Mouse (Mus musculus) limb, embryonic 15.5 days (tissue): ENCODE data around the gene 1810055G02Rik. TPM values are rescaled to one million over a fixed set of nuclear protein-coding genes. Genes with fewer than 3 reads are reported as not detected.

Source experiments
- ATAC-seq: fragments of 200-750 bp; cut with Nextera tagmentation; 2 replicates; pipeline ENCODE4 v1.8.0; 2017; ENCODE audit warnings: low read depth, moderate TSS enrichment; ENCODE audit not compliant: insufficient number of reproducible peaks, low FRiP score, low TSS enrichment
- H3K27ac ChIP-seq: fragments of 300-500 bp; sonication (generic); 2 replicates; pipeline ENCODE4 v1.5.1; 2015; ENCODE audit warnings: moderate library complexity, mild to moderate bottlenecking, inconsistent platforms
- H3K27me3 ChIP-seq: fragments of 300-500 bp; sonication (generic); 2 replicates; pipeline ENCODE4 v1.6.1; 2015; ENCODE audit warnings: inconsistent platforms
- H3K36me3 ChIP-seq: fragments of 300-500 bp; sonication (generic); 2 replicates; pipeline ENCODE4 v1.6.1; 2015; ENCODE audit warnings: inconsistent platforms
- H3K4me1 ChIP-seq: fragments of 300-500 bp; sonication (generic); 2 replicates; pipeline ENCODE4 v1.6.1; 2015; ENCODE audit warnings: inconsistent platforms
- H3K4me2 ChIP-seq: fragments of 300-500 bp; sonication (generic); 2 replicates; pipeline ENCODE4 v1.6.1; 2015; ENCODE audit warnings: mild to moderate bottlenecking, inconsistent platforms
- H3K4me3 ChIP-seq: fragments of 300-500 bp; sonication (generic); 2 replicates; pipeline ENCODE4 v1.5.1; 2015; ENCODE audit warnings: mild to moderate bottlenecking, inconsistent platforms
- H3K9ac ChIP-seq: fragments of 300-500 bp; sonication (generic); 2 replicates; pipeline ENCODE4 v1.6.1; 2015; ENCODE audit warnings: inconsistent platforms
- H3K9me3 ChIP-seq: fragments of 300-500 bp; sonication (generic); 2 replicates; pipeline ENCODE4 v1.6.1; 2016; ENCODE audit warnings: inconsistent platforms
- WGBS: fragments of 180-500 bp; shearing (Covaris S2); methylation state at CpG from one replicate; pipeline ENCODE4 v1.1.7; 2015; 5-methylcytosine and 5-hydroxymethylcytosine counted together
- polyA plus RNA-seq: library from polyadenylated mRNA; unstranded; fragments of >200 nt; fragmentation: Nextera tagmentation; extraction: Ambion mirVana; gene quantifications from 2 replicates; pipeline ENCODE4 v1.2.1, GENCODE M21; 2015

The 1810055G02Rik gene
- polyA plus RNA-seq, result 60.5 and 69.0 TPM in 2 replicates

- under 1% methylated on average over 61 of the region's 61 CpGs for WGBS
Observed at GRCm38 (mm10) chr19:3708078-3709012, at the start of gene 1810055G02Rik. Gene 1810055G02Rik, plus strand, starts transcription at chr19:3708293.

GRCm38 (mm10) chr19:3665510-3665909 is 42.6 kb upstream of the 1810055G02Rik start:
- peak overlapping the region; percentile 79 for H3K27ac ChIP-seq
- WGBS, result 14% methylated on average over 5 of the region's 5 CpGs
- ATAC-seq, result no peak; the same call in 1 of the 2 replicates
- no peak overlapping the region for H3K4me3 ChIP-seq
- H3K9ac ChIP-seq, result no peak overlapping the region
- no peaks in the 10 kb centered on the region for H3K36me3 ChIP-seq
- no peaks in the 10 kb centered on the region for H3K9me3 ChIP-seq
- no peak overlapping the region for H3K4me2 ChIP-seq
- peaks cover 82% of the 10 kb centered on the region for H3K4me1 ChIP-seq
- H3K27me3 ChIP-seq, result no peaks in the 10 kb centered on the region

More at GRCm38 (mm10) chr19:3708078-3709012, at the start of gene 1810055G02Rik:
- Histone ChIP-seq H3K27me3 (no peaks in the 10 kb centered on the region), H3K4me3 (peak within 1 kb of the TSS; percentile 70), H3K36me3 (peaks cover 4% of the 10 kb centered on the region; the same call in 1 of the 2 replicates), H3K27ac (peak within 1 kb of the TSS; percentile 92), H3K9me3 (no peaks in the 10 kb centered on the region), H3K9ac (peak within 1 kb of the TSS; percentile 62), H3K4me2 (peak within 1 kb of the TSS; percentile 48), H3K4me1 (peaks cover 14% of the 10 kb centered on the region)
- peak; percentile 95 for ATAC-seq

GRCm38 (mm10) chr19:3666632-3667031 is 41.5 kb upstream of the 1810055G02Rik start:
- H3K9ac ChIP-seq, result no peak overlapping the region
- no peak for ATAC-seq
- 64% methylated on average over 2 of the region's 2 CpGs for WGBS
- peak overlapping the region; percentile 79 for H3K27ac ChIP-seq
- H3K4me1 ChIP-seq, result peaks cover 79% of the 10 kb centered on the region
- peaks cover 5% of the 10 kb centered on the region; the same call in 1 of the 2 replicates for H3K36me3 ChIP-seq
- no peaks in the 10 kb centered on the region for H3K27me3 ChIP-seq
- no peaks in the 10 kb centered on the region for H3K9me3 ChIP-seq
- 0 out of 2 replicates have a peak overlapping the region, but pooled peaks have one; percentile 3 for H3K4me2 ChIP-seq
- H3K4me3 ChIP-seq, result no peak overlapping the region

- H3K4me1 ChIP-seq, result peaks cover 73% of the 10 kb centered on the region
- no peak overlapping the region for H3K4me3 ChIP-seq
- no peak for ATAC-seq
- no peaks in the 10 kb centered on the region for H3K27me3 ChIP-seq
- no peaks in the 10 kb centered on the region for H3K9me3 ChIP-seq
- H3K36me3 ChIP-seq, result peaks cover 11% of the 10 kb centered on the region
- H3K27ac ChIP-seq, result peak overlapping the region; percentile 79
- H3K4me2 ChIP-seq, result 0 out of 2 replicates have a peak overlapping the region, but pooled peaks have one; percentile 3
- WGBS, result 54% methylated on average over 6 of the region's 6 CpGs
- no peak overlapping the region for H3K9ac ChIP-seq
Observed at GRCm38 (mm10) chr19:3667155-3667895, 40.8 kb upstream of the 1810055G02Rik start.

GRCm38 (mm10) chr19:3667979-3668378 is 40.1 kb upstream of the 1810055G02Rik start:
- peaks cover 68% of the 10 kb centered on the region for H3K4me1 ChIP-seq
- H3K9me3 ChIP-seq, result no peaks in the 10 kb centered on the region
- ATAC-seq, result no peak
- H3K36me3 ChIP-seq, result peaks cover 18% of the 10 kb centered on the region
- no peak overlapping the region for H3K4me2 ChIP-seq
- no peak overlapping the region for H3K9ac ChIP-seq
- H3K27me3 ChIP-seq, result no peaks in the 10 kb centered on the region
- H3K4me3 ChIP-seq, result no peak overlapping the region
- H3K27ac ChIP-seq, result peak overlapping the region; percentile 30
- 58% methylated on average over 11 of the region's 11 CpGs for WGBS

GRCm38 (mm10) chr19:3668551-3668950 is 39.5 kb upstream of the 1810055G02Rik start:
- Histone ChIP-seq H3K36me3 (peaks cover 22% of the 10 kb centered on the region), H3K27me3 (no peaks in the 10 kb centered on the region), H3K4me3 (no peak overlapping the region), H3K9ac (no peak overlapping the region), H3K4me2 (no peak overlapping the region), H3K27ac (peak overlapping the region; percentile 86), H3K9me3 (no peaks in the 10 kb centered on the region), H3K4me1 (peaks cover 62% of the 10 kb centered on the region)
- 75% methylated on average over 10 of the region's 10 CpGs for WGBS
- no peak for ATAC-seq

GRCm38 (mm10) chr19:3669100-3669499 is 39.0 kb upstream of the 1810055G02Rik start:
- H3K27me3 ChIP-seq, result no peaks in the 10 kb centered on the region
- H3K36me3 ChIP-seq, result peaks cover 25% of the 10 kb centered on the region
- no peak overlapping the region for H3K4me3 ChIP-seq
- H3K9me3 ChIP-seq, result no peaks in the 10 kb centered on the region
- H3K9ac ChIP-seq, result no peak overlapping the region
- H3K4me1 ChIP-seq, result peaks cover 62% of the 10 kb centered on the region
- peak overlapping the region; percentile 17; the same call in 1 of the 2 replicates for H3K4me2 ChIP-seq
- 40% methylated on average over 13 of the region's 13 CpGs for WGBS
- H3K27ac ChIP-seq, result peak overlapping the region; percentile 86
- 0 out of 2 replicates have a peak, but pooled peaks have one; percentile 66 for ATAC-seq

- ATAC-seq, result no peak
- H3K36me3 ChIP-seq, result peaks cover 26% of the 10 kb centered on the region
Observed at GRCm38 (mm10) chr19:3673149-3673548, 34.9 kb upstream of the 1810055G02Rik start.

GRCm38 (mm10) chr19:3674122-3674855 is 33.8 kb upstream of the 1810055G02Rik start:
- Histone ChIP-seq H3K27me3 (no peaks in the 10 kb centered on the region), H3K27ac (no peak overlapping the region), H3K9ac (no peak overlapping the region), H3K4me3 (no peak overlapping the region), H3K4me1 (peaks cover 18% of the 10 kb centered on the region), H3K36me3 (peaks cover 26% of the 10 kb centered on the region), H3K4me2 (no peak overlapping the region), H3K9me3 (no peaks in the 10 kb centered on the region)
- no peak for ATAC-seq
- 74% methylated on average over 8 of the region's 8 CpGs for WGBS

More at GRCm38 (mm10) chr19:3673149-3673548, 34.9 kb upstream of the 1810055G02Rik start:
- Histone ChIP-seq H3K27ac (no peak overlapping the region), H3K9me3 (no peaks in the 10 kb centered on the region), H3K4me1 (peaks cover 24% of the 10 kb centered on the region), H3K4me2 (no peak overlapping the region), H3K9ac (no peak overlapping the region), H3K4me3 (no peak overlapping the region), H3K27me3 (no peaks in the 10 kb centered on the region)
- 97% methylated on average over 2 of the region's 2 CpGs for whole genome bisulfite sequencing

GRCm38 (mm10) chr19:3680732-3681131 is 27.4 kb upstream of the 1810055G02Rik start:
- Histone ChIP-seq H3K36me3 (no peaks in the 10 kb centered on the region), H3K27ac (peak overlapping the region; percentile 83), H3K4me1 (peaks cover 66% of the 10 kb centered on the region), H3K4me3 (no peak overlapping the region), H3K9me3 (no peaks in the 10 kb centered on the region), H3K27me3 (no peaks in the 10 kb centered on the region), H3K4me2 (peak overlapping the region; percentile 22), H3K9ac (no peak overlapping the region; the same call in 1 of the 2 replicates)
- ATAC-seq, result no peak
- WGBS, result 77% methylated on average over 7 of the region's 7 CpGs

GRCm38 (mm10) chr19:3681310-3681934 is 26.7 kb upstream of the 1810055G02Rik start:
- Histone ChIP-seq H3K4me2 (peak overlapping the region; percentile 22), H3K9ac (no peak overlapping the region), H3K27me3 (no peaks in the 10 kb centered on the region), H3K9me3 (no peaks in the 10 kb centered on the region), H3K4me3 (no peak overlapping the region), H3K36me3 (no peaks in the 10 kb centered on the region), H3K27ac (peak overlapping the region; percentile 83), H3K4me1 (peaks cover 66% of the 10 kb centered on the region)
- WGBS, result 9% methylated on average over 13 of the region's 13 CpGs
- ATAC-seq, result peak; percentile 87
